Mouse (Mus musculus) myocyte (in vitro differentiated cells): ENCODE measurements around the gene Ddi1.

Experiments
- MAX ChIP-seq: IDR thresholded peaks from one replicate; pipeline ENCODE4 v1.6.1; 2011; ENCODE audit warnings: low read depth, mild to moderate bottlenecking, control low read depth
- POLR2A ChIP-seq: IDR thresholded peaks from one replicate; pipeline ENCODE4 v1.6.1; 2011; ENCODE audit warnings: low read depth, mild to moderate bottlenecking, control low read depth, moderate library complexity; ENCODE audit not compliant: insufficient read length

GRCm38 (mm10) chr9:6269796-6270280 lies at the start of gene Ddi1:
- no peak for TF ChIP-seq POLR2A
- no peak for TF ChIP-seq MAX
